Mouse (Mus musculus) erythroblast, embryonic 14.5 days (primary cell): ENCODE measurements around the gene Fkbp6.

Source experiments
- GATA1 ChIP-seq: IDR thresholded peaks from 2 replicates; pipeline ENCODE4 v1.6.1; 2012; ENCODE audit warnings: low read length, inconsistent platforms, mixed read lengths
- TAL1 ChIP-seq: IDR thresholded peaks from 3 replicates; pipeline ENCODE4 v1.6.1; 2012; ENCODE audit warnings: low read length, inconsistent platforms, mixed read lengths

- TF ChIP-seq GATA1 (no peak), TAL1 (no peak)
Observed at GRCm38 (mm10) chr5:135250186-135251078, 99.4 kb downstream of the Fkbp6 start.
